Mouse (Mus musculus) kidney, embryonic 15.5 days (tissue): ENCODE measurements around the gene Ccdc9. TPM values are rescaled to one million over a fixed set of nuclear protein-coding genes. Genes with fewer than 3 reads are reported as not detected.

Experiments used
- ATAC-seq: fragments of 200-750 bp; cut with Nextera tagmentation; replicated peaks from 2 replicates; pipeline ENCODE4 v1.8.0; 2017; ENCODE audit warnings: moderate TSS enrichment; ENCODE audit not compliant: low FRiP score
- H3K27ac ChIP-seq: fragments of 300-500 bp; sonication (generic); 2 replicates; pipeline ENCODE4 v1.5.1; 2015; ENCODE audit warnings: mild to moderate bottlenecking, inconsistent platforms
- H3K27me3 ChIP-seq: fragments of 300-500 bp; sonication (generic); 2 replicates; pipeline ENCODE4 v1.6.1; 2015; ENCODE audit warnings: inconsistent platforms
- H3K36me3 ChIP-seq: fragments of 300-500 bp; sonication (generic); 2 replicates; pipeline ENCODE4 v1.6.1; 2015; ENCODE audit warnings: inconsistent platforms
- H3K4me1 ChIP-seq: fragments of 300-500 bp; sonication (generic); 2 replicates; pipeline ENCODE4 v1.6.1; 2015; ENCODE audit warnings: inconsistent platforms
- H3K4me2 ChIP-seq: fragments of 300-500 bp; sonication (generic); 2 replicates; pipeline ENCODE4 v1.6.1; 2015; ENCODE audit warnings: moderate library complexity, mild to moderate bottlenecking, inconsistent platforms
- H3K4me3 ChIP-seq: fragments of 300-500 bp; sonication (generic); replicated peaks from 2 replicates; pipeline ENCODE4 v1.5.1; 2015; ENCODE audit warnings: mild to moderate bottlenecking, inconsistent platforms
- H3K9ac ChIP-seq: fragments of 300-500 bp; sonication (generic); 2 replicates; pipeline ENCODE4 v1.6.1; 2015; ENCODE audit warnings: mild to moderate bottlenecking, inconsistent platforms
- H3K9me3 ChIP-seq: fragments of 300-500 bp; sonication (generic); replicated peaks from 2 replicates; pipeline ENCODE4 v1.6.1; 2016; ENCODE audit warnings: inconsistent platforms
- WGBS: fragments of 180-500 bp; shearing (Covaris S2); methylation state at CpG from one replicate; pipeline ENCODE4 v1.1.7; 2015; ENCODE audit warnings: mixed read lengths; 5-methylcytosine and 5-hydroxymethylcytosine counted together
- polyA plus RNA-seq: library from polyadenylated mRNA; unstranded; fragments of >200 nt; fragmentation: Nextera tagmentation; extraction: Ambion mirVana; gene quantifications from 2 replicates; pipeline ENCODE4 v1.2.1, GENCODE M21; 2015

Ccdc9 gene
- polyA plus RNA-seq, 1 experiment from 2014 or later = 33.0 TPM

- H3K27me3 ChIP-seq = no peaks in the 10 kb centered on the region
- H3K27ac ChIP-seq = peak overlapping the region; percentile 68
- H3K4me1 ChIP-seq = peaks cover 50% of the 10 kb centered on the region
- WGBS = 73% methylated on average over 5 of the region's 5 CpGs
- no peak overlapping the region for H3K9ac ChIP-seq
- peak overlapping the region; percentile 81 for H3K4me2 ChIP-seq
- ATAC-seq = no peak
- peak overlapping the region; percentile 47; the same call in 1 of the 2 replicates for H3K4me3 ChIP-seq
- H3K9me3 ChIP-seq = no peaks in the 10 kb centered on the region
- H3K36me3 ChIP-seq = no peaks in the 10 kb centered on the region
Observed at GRCm38 (mm10) chr7:16298927-16299326, 12.3 kb upstream of the Ccdc9 start.

DNA sequence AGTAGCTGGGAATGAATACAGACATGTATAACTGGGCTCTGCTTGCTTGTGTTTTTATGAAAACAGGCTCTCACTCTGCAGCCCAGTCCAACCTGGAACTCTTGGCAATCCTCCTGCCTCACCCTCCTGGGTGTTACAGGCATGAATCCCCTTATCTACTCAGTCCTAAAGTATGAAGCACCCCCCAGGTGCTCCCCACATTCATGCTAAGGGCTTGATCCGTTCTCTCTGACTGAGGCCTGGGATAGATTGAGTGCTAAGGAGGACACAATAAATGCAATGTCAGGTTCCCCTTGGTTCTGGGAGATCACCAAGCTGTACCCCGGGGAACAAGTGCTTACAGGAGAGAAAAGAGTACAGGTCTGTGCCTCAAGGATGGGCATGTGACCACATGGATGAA lies 11.0 kb upstream of the Ccdc9 start:
- Histone ChIP-seq H3K27me3 (no peaks in the 10 kb centered on the region), H3K4me2 (peak overlapping the region; percentile 75), H3K4me1 (peaks cover 50% of the 10 kb centered on the region), H3K36me3 (no peaks in the 10 kb centered on the region), H3K27ac (peak overlapping the region; percentile 94; the same call in 1 of the 2 replicates), H3K4me3 (no peak overlapping the region), H3K9ac (peak overlapping the region; percentile 44), H3K9me3 (no peaks in the 10 kb centered on the region)
- ATAC-seq = no peak
- 53% methylated on average over 2 of the region's 2 CpGs for WGBS

DNA sequence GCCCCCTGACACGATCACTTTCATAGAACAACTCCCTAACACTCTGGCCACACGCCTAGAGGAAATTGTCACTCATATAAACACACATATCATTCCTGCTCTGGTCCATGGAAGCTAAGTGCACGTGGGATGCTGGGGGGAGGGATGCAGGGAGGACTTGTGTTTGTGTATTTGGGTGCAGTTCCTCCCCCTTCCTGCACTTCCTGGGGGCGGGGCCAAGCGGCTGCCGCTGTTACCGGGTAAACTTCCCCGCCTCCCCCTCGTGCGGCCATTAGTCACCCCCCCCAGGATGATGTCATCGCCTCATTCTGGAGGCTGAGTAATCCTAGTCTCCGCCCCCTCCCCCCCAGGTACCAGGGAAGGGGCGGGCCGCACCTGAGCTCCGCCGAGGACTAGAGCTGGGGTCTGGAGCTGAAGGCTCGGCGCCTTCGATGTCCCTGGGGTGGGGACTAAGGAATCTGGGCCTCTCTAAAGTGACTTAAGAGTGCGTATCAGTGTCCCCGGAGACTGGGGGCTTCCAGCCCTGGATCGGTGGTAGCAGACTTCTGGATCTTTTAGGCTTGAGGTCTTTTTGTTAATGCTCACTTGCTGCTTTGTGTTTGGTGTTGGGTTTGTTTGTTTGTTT lies 10.3 kb upstream of the Ccdc9 start:
- H3K9ac ChIP-seq = peak overlapping the region; percentile 44
- peak overlapping the region; percentile 94 for H3K27ac ChIP-seq
- H3K27me3 ChIP-seq = no peaks in the 10 kb centered on the region
- H3K4me3 ChIP-seq = peak overlapping the region; percentile 42
- no peaks in the 10 kb centered on the region for H3K36me3 ChIP-seq
- H3K4me2 ChIP-seq = peak overlapping the region; percentile 75
- under 1% methylated on average over 22 of the region's 22 CpGs for WGBS
- peaks cover 50% of the 10 kb centered on the region for H3K4me1 ChIP-seq
- ATAC-seq = peak; percentile 23
- no peaks in the 10 kb centered on the region for H3K9me3 ChIP-seq

- no peaks in the 10 kb centered on the region for H3K9me3 ChIP-seq
- 34% methylated on average over 2 of the region's 2 CpGs for WGBS
- no peak overlapping the region for H3K9ac ChIP-seq
- H3K4me3 ChIP-seq = 0 out of 2 replicates have a peak overlapping the region, but pooled peaks have one; percentile 42
- H3K4me1 ChIP-seq = peaks cover 50% of the 10 kb centered on the region
- no peak for ATAC-seq
- H3K27me3 ChIP-seq = no peaks in the 10 kb centered on the region
- H3K36me3 ChIP-seq = no peaks in the 10 kb centered on the region
- peak overlapping the region; percentile 94 for H3K27ac ChIP-seq
- peak overlapping the region; percentile 98 for H3K4me2 ChIP-seq
Observed at GRCm38 (mm10) chr7:16296146-16296545, 9.6 kb upstream of the Ccdc9 start.

DNA sequence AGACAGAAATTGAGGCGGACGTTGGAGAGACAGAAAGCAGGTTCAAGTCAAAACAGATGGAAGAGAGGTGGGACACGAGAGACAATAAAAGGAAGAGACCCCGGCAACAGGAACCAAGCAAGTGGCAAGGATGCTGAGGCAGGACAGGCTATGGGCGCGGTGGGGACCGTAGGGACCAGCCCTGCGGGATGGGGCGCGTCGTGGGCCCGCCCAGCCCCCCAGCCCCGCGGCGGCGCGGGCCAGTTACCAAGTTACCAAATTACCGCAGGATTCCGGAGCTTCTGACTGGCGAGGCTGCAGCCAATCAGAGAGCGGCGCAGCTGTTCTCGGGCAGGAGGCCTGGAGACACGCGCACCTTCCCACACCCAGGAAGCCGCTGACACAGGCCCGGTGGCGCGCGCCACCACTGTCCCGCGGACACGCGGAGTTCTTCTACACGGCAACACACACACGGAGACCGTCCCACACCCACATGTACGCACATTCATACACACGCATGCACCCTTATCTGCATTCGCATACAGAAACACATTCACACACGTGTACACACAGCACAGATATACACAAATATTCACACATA lies 8.8 kb upstream of the Ccdc9 start:
- Histone ChIP-seq H3K4me3 (peak overlapping the region; percentile 54), H3K9ac (peak overlapping the region; percentile 47), H3K4me2 (peak overlapping the region; percentile 98), H3K9me3 (no peaks in the 10 kb centered on the region), H3K27ac (peak overlapping the region; percentile 94), H3K4me1 (peaks cover 48% of the 10 kb centered on the region), H3K36me3 (no peaks in the 10 kb centered on the region), H3K27me3 (no peaks in the 10 kb centered on the region)
- peak; percentile 67 for ATAC-seq
- WGBS = 2% methylated on average over 39 of the region's 41 CpGs

- WGBS = under 1% methylated on average over 23 of the region's 23 CpGs
- no peaks in the 10 kb centered on the region for H3K27me3 ChIP-seq
- H3K9me3 ChIP-seq = no peaks in the 10 kb centered on the region
- H3K27ac ChIP-seq = peak overlapping the region; percentile 94
- ATAC-seq = peak; percentile 75
- peak overlapping the region; percentile 98 for H3K4me2 ChIP-seq
- peaks cover 43% of the 10 kb centered on the region for H3K4me1 ChIP-seq
- H3K9ac ChIP-seq = peak overlapping the region; percentile 47
- peak overlapping the region; percentile 54 for H3K4me3 ChIP-seq
- no peaks in the 10 kb centered on the region for H3K36me3 ChIP-seq
Observed at GRCm38 (mm10) chr7:16294837-16295236, 8.2 kb upstream of the Ccdc9 start.

GRCm38 (mm10) chr7:16294346-16294745 lies 7.8 kb upstream of the Ccdc9 start:
- H3K9me3 ChIP-seq = no peaks in the 10 kb centered on the region
- peak overlapping the region; percentile 47; the same call in 1 of the 2 replicates for H3K9ac ChIP-seq
- H3K4me1 ChIP-seq = peaks cover 38% of the 10 kb centered on the region
- H3K36me3 ChIP-seq = no peaks in the 10 kb centered on the region
- peak overlapping the region; percentile 98 for H3K4me2 ChIP-seq
- H3K4me3 ChIP-seq = peak overlapping the region; percentile 54
- ATAC-seq = 0 out of 2 replicates have a peak, but pooled peaks have one; percentile 42
- H3K27me3 ChIP-seq = no peaks in the 10 kb centered on the region
- WGBS = 22% methylated on average over 4 of the region's 4 CpGs
- H3K27ac ChIP-seq = peak overlapping the region; percentile 94

DNA sequence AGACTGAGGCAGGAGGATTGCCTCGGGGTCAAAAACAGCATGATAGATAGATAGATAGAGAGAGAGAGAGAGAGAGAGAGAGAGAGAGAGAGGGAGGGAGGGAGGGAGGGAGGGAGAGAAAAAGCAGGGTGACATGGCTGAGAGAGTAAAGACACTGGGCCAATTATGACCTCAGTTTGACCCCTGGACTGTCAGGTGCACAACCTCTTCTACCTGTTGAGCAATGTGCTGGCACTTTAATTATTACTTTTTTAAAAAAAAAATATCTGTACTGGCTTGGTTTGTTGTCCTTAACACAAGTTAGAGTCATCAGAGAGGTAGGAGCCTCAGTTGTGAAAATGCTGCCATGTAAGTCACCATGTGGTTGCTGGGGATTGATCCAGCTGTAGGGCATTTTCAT lies 1.2 kb upstream of the Ccdc9 start:
- no peak overlapping the region for H3K4me2 ChIP-seq
- peaks cover 18% of the 10 kb centered on the region for H3K36me3 ChIP-seq
- H3K4me3 ChIP-seq = no peak overlapping the region
- no peak for ATAC-seq
- H3K27ac ChIP-seq = no peak overlapping the region
- peaks cover 17% of the 10 kb centered on the region for H3K4me1 ChIP-seq
- WGBS = 84% methylated on average over 1 of the region's 1 CpGs
- H3K27me3 ChIP-seq = no peaks in the 10 kb centered on the region
- no peak overlapping the region for H3K9ac ChIP-seq
- H3K9me3 ChIP-seq = no peaks in the 10 kb centered on the region

DNA sequence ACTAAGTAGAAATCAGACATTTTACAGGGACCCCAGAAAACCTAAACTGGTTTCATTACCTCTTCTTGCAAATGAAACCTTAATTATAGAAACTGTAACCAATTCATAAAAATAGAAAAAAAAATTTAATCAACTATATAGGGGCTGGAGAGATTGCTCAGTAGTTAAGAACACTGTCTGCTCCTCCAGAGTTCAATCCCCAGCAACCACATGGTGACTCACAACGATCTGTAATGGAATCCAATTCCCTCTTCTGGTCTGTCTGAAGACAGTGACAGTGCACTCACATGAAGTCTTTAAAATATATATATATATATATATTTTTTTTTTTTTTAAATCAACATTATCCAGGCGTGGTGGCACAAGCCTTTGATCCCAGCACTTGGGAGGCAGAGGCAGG lies 421 bp upstream of the Ccdc9 start:
- ATAC-seq = no peak
- WGBS = 73% methylated on average over 2 of the region's 2 CpGs
- peak overlapping the region; percentile 81 for H3K9ac ChIP-seq

DNA sequence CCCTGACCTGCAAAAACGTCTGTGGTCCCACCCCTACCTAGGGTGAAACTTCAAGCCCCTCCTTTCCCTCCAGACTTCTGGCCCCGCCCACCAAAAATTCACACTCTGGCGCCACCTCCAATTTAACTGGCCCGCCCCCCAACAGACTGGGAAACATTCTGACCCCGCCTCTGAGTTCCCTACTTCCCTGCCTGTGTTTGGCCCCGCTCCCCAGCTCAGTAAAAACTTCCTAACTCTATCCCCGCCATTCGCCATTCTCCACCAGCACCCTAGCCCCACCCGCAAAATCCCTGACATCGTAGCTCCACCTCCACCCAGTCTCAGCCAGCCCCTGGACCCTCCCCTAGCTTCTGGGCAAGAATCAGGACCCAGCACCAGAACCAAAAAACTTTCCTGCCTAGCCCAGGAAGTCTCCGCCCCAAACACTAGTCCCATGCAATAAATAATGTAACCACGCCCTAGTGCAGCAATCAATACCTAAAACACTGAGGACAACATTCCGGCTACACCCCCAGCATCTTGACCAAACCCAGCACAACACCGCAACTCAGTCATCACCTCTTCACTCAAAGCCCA lies 1.1 kb downstream of the Ccdc9 start:
- Histone ChIP-seq H3K9ac (no peak overlapping the region), H3K36me3 (peaks cover 41% of the 10 kb centered on the region), H3K27me3 (no peaks in the 10 kb centered on the region), H3K9me3 (no peaks in the 10 kb centered on the region), H3K4me1 (peaks cover 17% of the 10 kb centered on the region), H3K4me2 (peak overlapping the region; percentile 71), H3K27ac (peak overlapping the region; percentile 99), H3K4me3 (peak overlapping the region; percentile 79)
- peak; percentile 74 for ATAC-seq
- 1% methylated on average over 14 of the region's 14 CpGs for WGBS

More for the DNA sequence above, 421 bp upstream of the Ccdc9 start:
- peak overlapping the region; percentile 99 for H3K27ac ChIP-seq
- no peaks in the 10 kb centered on the region for H3K27me3 ChIP-seq
- peaks cover 17% of the 10 kb centered on the region for H3K4me1 ChIP-seq
- no peaks in the 10 kb centered on the region for H3K9me3 ChIP-seq
- H3K36me3 ChIP-seq = peaks cover 26% of the 10 kb centered on the region
- H3K4me3 ChIP-seq = peak overlapping the region; percentile 79
- peak overlapping the region; percentile 71 for H3K4me2 ChIP-seq

DNA sequence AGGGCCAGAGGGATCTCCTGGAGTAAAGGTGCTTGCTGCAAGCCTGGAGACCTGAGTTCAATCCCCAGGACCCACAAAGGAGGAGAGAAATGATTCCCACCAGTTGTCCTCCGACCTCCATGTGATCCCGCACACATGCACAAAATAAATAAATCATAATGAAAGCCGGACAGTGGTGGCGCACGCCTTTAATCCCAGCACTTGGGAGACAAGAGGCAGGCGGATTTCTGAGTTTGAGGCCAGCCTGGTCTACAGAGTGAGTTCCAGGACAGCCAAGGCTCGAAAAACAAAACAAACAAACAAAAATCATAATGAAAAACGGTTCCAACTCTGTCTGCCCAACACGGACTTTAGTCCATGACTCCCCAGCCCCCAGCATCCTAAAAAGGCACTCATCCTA lies 1.7 kb downstream of the Ccdc9 start:
- H3K4me1 ChIP-seq = peaks cover 17% of the 10 kb centered on the region
- peak overlapping the region; percentile 99 for H3K27ac ChIP-seq
- H3K36me3 ChIP-seq = peaks cover 47% of the 10 kb centered on the region
- H3K4me2 ChIP-seq = peak overlapping the region; percentile 71
- ATAC-seq = no peak
- no peaks in the 10 kb centered on the region for H3K27me3 ChIP-seq
- H3K4me3 ChIP-seq = peak overlapping the region; percentile 79
- no peaks in the 10 kb centered on the region for H3K9me3 ChIP-seq
- H3K9ac ChIP-seq = no peak overlapping the region
- WGBS = 65% methylated on average over 9 of the region's 9 CpGs

GRCm38 (mm10) chr7:16284001-16284400 lies 2.6 kb downstream of the Ccdc9 start:
- no peak for ATAC-seq
- peaks cover 54% of the 10 kb centered on the region for H3K36me3 ChIP-seq
- 84% methylated on average over 8 of the region's 8 CpGs for WGBS

More at GRCm38 (mm10) chr7:16284001-16284400, 2.6 kb downstream of the Ccdc9 start:
- Histone ChIP-seq H3K27me3 (no peaks in the 10 kb centered on the region), H3K9ac (peak overlapping the region; percentile 2; the same call in 1 of the 2 replicates), H3K9me3 (no peaks in the 10 kb centered on the region), H3K27ac (no peak overlapping the region), H3K4me3 (no peak overlapping the region), H3K4me1 (peaks cover 17% of the 10 kb centered on the region), H3K4me2 (no peak overlapping the region)
